Mouse (Mus musculus) c-Kit-negative CD71-positive TER-119-positive erythroid progenitor cells, embryonic 14.5 days (primary cell): ENCODE results near the gene Chil3.
"Not testable (repeated sequence)": the region's sequence is repeated elsewhere in the genome, so short reads cannot be mapped to it uniquely, and the experiment has no call there.

Experiments
- DNase-seq: peaks from one replicate; pipeline ENCODE4 v3.0.0-alpha.2; 2013; ENCODE audit warnings: low read depth, low spot score

The Chil3 gene

DNA sequence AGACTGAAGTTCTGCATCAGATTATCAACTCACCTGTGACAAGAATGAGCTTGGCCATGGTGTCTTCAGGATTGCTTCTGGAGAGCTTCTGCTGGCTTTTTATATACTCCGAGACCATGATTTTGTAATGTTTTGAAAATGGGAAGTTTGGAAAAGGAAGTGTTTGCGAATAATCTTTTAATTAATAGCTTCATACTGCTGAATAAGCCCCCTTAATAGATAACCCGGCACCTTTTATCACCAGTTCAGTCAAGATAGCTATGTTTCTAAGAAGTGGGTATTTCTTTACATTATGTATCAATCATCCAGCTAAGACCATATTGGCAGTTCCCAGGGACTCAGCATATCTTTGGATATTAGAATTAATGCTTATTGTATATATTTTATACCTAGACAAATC is at the start of gene Chil3:
Gene Chil3, minus strand, starts transcription at position 101 of the 400 bp plus-strand sequence.
- no peak for DNase-seq

DNA sequence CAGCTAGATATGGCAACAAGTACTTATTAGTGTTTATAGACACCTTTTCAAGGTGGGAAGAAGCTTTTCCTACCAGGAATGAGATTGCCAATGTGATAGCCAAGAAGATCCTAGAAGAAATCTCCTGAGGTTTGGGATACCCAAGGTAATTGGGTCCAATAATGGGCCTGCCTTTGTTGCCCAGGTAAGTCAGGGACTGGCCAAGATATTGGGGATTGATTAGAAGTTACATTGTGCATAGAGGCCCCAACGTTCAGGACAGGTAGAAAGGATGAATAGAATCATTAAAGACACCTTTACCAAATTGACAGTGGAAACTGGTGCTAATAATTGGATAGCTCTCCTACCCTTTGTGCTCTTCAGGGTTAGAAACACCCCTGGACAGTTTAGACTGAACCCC is 30.7 kb upstream of the Chil3 start:
- DNase-seq = not testable (repeated sequence)

DNA sequence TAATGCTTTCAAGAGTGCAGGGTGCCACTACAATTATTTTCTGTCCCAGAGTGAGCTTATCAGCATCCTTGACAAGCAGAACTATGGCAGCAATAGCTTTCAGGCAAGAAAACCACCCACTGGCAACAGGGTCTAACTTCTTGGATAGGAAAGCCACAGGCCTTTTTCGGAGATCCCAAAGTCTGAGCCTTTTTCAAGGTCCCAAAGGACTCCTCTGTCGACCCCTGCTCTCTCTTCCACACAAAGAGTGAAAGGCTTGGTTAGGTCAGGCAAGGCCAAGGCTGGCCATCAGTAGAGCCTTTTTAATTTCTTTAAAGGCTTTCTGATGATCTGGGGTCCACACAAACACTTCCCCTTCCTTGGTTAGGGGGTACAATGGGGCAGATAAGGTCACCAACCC is 29.9 kb upstream of the Chil3 start:
- not testable (repeated sequence) for DNase-seq

DNA sequence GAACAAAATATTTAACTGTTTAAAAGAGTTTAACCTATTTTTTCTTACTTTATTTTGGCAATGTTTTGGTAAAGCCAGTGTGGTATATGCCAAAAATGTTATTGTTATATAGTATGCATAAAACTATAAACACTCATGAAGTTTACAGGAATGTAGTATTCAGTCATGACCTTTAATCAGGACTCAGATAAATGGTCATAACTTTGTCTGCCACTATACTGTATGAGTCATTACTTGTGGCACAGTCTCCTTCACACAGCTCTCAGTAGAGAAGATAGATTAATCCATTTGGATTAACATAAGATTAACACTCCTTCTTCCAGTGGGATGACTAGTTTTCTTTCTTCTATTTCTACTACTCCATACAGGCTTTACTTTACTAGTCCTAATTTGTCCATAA is 28.9 kb upstream of the Chil3 start:
- no peak for DNase-seq

DNA sequence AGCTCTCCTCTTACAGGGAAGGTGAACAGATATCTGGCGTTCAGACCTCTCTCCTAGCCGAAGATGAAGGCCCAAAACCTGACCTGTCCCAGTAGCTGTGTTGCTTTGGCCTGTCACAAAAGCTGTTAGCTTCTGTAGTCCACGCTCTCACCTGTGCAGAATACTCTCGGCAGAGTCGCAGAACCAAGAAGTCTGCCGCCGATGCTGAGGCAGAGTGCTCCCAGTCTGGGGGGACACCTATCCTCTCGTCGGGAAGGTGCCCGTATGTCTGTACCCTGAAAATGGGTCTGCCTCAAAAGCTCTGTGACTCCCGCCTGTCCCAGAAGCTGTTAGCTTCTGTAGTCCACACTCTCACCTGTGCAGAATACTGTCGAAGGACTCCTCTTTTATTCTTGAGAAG is 28.1 kb upstream of the Chil3 start:
- no peak for DNase-seq

DNA sequence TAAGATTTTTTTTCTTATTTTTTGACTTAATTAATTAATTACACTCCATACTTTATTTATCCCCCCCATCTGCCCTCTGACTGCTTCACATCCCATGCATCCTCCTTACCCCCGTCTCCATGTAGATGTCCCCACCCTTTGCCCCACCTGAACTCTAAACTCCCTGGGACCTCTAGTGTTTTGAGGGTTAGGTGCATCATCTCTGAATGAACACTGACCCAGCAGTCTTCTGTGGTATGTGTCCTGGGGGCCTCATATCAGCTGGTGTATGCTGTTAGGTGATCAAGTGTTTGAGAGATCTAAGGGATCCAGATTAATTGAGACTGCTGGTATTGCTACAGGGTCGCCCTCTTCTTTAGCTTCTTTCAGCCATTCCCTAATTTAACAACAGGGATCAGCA is 20.6 kb upstream of the Chil3 start:
- no peak for DNase-seq

DNA sequence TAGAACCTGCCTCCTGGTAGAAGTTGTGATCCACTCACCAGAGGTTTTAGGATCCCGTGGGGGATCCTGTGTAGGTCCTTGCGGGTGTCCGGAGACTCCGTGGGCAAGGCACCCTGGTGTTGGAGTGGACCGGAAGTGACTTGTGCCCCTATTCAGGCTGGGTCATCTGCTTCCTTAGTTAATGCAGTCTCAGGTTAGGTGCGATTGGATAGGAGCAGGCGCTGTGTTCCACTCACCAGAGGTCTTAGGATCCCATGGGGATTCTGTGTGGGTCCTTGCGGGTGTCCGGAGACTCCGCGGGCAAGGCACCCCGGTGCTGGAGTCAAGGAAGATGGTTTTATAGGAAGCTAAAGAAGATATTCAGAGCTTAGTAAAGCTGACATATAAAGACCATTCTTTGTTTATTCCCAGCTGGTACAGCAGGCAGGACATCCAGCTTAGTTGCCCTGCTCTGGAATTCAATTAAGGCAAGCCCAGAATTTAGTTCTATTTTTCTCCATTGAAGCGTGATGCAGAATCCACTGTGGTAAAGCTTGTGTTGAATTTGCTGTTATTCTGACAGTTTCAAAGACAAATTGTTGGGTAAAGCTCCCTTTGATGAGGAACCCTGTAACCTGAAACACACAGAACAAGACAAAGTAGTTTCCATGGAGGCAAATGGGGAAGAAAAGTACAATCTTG is 10.3 kb upstream of the Chil3 start:
- no peak for DNase-seq

DNA sequence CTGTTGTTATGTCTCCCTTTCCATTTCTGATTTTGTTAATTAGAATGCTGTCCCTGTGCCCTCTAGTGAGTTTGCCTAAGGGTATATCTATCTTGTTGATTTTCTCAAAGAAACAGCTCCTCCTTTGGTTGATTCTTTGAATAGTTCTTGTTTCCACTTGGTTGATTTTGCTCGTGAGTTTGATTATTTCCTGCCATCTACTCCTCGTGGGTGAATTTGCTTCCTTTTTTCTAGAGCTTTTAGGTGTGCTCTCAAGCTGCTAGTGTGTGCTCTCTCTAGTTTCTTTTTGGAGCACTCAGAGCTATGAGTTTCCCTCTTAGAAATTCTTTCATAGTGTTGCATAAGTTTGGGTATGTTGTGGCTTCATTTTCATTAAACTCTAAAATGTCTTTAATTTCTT is 7.6 kb upstream of the Chil3 start:
- DNase-seq = not testable (repeated sequence)

DNA sequence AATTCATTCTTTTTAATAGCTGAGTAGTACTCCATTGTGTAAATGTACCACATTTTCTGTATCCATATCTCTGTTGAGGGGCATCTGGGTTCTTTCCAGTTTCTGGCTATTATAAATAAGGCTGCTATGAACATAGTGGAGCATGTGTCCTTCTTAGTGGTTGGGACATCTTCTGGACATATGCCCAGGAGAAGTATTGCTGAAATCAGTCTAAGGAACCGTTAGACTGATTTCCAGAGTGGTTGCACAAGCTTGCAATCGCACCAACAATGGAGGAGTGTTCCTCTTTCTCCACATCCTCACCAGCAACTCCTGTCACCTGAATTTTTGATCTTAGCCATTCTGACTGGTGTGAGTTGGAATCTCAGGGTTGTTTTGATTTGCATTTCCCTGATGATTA is 5.1 kb upstream of the Chil3 start:
- DNase-seq = not testable (repeated sequence)

DNA sequence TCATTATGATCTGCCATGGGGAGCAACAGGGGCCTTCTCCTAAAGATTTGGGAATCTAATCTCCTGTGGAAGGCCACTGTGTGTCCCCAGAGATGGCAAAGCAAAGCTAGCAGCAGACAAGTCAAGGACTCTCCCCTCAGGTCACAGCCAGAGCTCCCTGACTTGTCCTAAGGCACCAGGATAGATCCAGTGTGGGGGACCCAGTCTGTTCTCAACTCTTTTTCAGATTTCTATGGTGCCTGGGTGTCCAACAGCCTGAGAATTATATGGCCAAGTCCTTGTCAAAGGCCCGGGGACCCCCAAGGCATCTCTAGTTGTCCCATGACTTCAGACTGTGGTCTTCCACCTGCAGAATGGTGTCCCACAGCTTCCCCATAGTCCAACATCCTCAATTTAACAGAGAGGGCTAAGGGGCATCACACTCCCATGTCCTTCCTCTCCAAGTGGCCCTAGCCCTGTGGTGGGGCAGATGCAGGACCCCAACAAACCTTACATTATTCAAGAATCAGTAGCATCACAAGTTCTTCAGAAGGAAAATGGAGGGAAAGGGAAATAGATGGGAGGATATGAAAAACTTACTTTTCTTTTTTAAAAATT is 3.9 kb upstream of the Chil3 start:
- no peak for DNase-seq

DNA sequence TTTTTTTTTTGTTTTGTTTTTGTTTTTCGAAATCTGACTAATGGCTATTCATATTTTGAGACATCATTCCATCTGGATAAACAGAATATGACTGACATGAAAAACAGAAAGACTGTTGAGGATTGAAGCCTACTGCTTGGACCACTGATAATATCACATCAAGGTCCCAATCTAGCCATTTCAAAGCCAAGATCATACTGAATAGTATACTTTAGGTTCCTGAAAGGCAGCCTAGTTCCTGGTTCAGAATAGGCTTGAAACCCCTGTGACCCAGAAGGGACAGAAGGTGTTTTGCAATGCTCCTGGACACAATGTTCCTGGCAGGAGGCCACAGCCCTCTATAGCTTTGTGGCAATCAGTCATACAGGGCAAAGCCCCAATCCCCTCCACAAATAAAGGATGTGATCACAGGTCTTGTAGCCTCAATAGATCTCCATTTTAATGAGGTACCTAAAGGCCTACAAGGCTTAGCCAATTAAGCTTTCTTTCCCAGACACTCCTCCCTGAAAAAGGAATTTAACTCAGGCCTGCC is 3.2 kb upstream of the Chil3 start:
- no peak for DNase-seq

DNA sequence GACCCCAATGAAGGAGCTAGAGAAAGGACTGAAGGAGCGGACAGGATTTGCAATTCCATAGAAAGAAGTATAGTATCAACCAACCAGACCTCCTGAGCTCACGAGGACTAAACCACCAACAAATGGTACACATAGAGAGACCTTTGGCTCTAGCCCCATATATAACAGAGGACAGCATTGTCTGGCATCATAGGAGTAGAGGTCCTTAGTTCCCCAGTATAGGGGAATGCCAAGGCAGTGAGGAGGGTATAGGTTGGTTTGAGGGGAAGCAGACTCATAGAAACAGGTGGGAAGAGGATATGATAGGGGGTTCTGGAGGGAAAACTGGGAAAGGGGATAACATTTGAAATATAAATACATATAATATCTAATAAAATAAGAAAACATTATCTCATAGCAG is 13.0 kb downstream of the Chil3 start:
- no peak for DNase-seq

DNA sequence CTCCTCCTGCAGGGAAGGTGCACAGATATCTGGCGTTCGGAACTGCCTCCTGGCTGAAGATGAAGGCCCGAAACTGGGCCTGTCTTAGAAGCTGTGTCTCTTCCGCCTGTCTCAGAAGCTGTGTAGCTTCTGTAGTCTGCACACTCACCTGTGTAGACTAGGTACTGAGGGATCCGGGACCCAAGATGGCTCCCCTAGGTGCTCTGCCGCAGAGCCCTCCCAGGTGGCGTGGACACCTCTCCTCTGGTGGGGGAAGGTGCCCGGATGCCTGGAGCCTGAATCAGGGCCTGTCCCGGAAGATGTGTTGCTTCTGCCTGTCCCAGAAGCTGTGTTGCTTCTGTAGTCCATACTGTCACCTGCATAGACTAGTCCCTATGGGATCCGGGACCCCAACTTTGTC is 23.3 kb downstream of the Chil3 start:
- DNase-seq = no peak

DNA sequence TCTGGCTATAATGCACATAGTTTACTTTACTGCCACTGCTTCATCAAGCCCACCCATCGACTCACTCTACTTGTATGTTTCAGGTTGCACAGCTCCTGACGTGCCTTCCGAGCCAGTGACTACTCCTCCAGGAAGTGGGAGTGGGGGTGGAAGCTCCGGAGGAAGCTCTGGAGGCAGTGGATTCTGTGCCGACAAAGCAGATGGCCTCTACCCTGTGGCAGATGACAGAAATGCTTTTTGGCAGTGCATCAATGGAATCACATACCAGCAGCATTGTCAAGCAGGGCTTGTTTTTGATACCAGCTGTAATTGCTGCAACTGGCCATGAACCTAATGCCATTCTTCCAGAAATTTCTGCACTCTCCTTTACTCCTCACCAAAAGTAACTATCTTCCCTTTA is 35.7 kb downstream of the Chil3 start:
- DNase-seq = no peak

DNA sequence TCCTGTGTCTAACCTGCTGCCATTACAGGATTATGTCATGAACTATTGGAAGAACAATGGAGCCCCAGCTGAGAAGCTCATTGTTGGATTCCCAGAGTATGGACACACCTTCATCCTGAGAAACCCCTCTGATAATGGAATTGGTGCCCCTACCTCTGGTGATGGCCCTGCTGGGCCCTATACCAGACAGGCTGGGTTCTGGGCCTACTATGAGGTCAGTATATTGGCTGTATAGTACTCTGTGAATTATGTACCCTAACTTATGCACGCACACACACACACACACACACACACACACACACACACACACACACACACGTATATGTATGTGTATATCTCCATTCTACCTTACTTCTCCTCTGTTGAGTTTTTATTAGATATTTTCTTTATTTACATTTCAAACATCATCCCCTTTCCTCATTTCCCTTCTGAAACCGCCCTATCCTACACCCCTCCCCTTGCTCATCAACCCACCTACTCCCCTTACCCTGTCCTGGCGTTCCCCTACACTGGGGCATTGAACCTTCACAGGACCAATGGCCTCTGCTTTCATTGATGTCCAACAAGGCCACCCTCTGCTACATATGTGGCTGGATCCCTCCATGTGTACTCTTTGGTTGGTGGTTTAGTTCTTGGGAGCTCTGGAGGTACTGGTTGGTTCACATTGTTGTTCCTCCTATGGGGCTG is 38.4 kb downstream of the Chil3 start:
- no peak for DNase-seq

DNA sequence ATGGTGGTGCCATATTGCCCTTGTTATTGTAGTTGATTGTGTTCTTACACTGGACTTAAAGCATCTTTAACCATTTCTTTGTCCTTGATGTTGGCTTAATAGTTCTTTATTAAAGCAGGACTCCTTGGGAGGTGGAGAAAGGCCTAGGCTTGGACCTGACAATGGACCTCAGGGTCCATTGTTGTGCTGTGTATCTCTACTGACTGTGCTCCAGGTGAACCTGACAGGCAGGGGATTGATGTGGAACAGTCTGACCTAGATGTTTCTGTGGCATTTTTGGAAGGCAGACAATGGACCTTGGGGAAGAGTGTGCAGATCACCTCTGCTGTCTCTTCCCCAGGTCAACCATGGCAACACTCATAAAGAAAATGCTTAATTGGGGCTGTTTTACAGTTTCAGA is 40.4 kb downstream of the Chil3 start:
- DNase-seq = no peak

DNA sequence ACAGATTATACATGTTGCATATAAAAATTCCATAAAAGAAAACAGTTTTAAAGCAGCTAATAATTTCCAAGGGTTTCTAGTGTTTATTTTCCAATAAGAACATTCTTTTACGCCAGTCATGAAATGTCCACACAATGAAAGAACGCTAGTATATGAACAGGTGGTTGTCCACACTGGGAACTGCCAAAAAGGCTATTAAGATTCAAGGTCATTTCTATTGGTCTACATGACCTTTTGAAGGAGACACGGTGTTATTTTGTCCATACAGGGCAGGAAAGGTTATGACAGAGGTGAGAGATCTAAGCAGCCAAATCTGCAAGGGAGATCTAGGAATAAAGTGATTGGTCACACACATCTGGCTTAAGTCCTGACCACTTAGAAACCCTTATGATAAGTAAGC is 54.4 kb downstream of the Chil3 start, which contains the start of gene Chia1:
Gene Chia1, plus strand, starts transcription at position 301 of the 400 bp plus-strand sequence.
- DNase-seq = no peak
